Mouse (Mus musculus) lung, postnatal 4 days (tissue): ENCODE measurements around the gene Krtap4-6.
"Not testable (repeated sequence)": the region's sequence is repeated elsewhere in the genome, so short reads cannot be mapped to it uniquely, and the experiment has no call there.

Source experiments
- DNase-seq, 2 experiments: peaks; one replicate each; pipeline ENCODE4 v3.0.0; 2021

The Krtap4-6 gene

GRCm38 (mm10) chr11:99665860-99666259 is at the start of gene Krtap4-6:
Gene Krtap4-6, minus strand, starts transcription at chr11:99665960.
- DNase-seq: no peak

- DNase-seq: no peak
These were observed 24.7 kb upstream of the Krtap4-6 start, which contains the start of gene Gm14190 for GRCm38 (mm10) chr11:99690463-99690862. Gene Gm14190, minus strand, starts transcription at chr11:99690740.

- not testable (repeated sequence) for DNase-seq
These were observed 19.5 kb upstream of the Krtap4-6 start for GRCm38 (mm10) chr11:99685235-99685634.

GRCm38 (mm10) chr11:99683481-99683880 is 17.7 kb upstream of the Krtap4-6 start:
- no peak for DNase-seq

GRCm38 (mm10) chr11:99662802-99663201 is 3.0 kb downstream of the Krtap4-6 start:
- DNase-seq: no peak

GRCm38 (mm10) chr11:99659256-99659655 is 6.5 kb downstream of the Krtap4-6 start:
- DNase-seq: no peak

- not testable (repeated sequence) for DNase-seq
These were observed 7.2 kb downstream of the Krtap4-6 start, which contains the start of gene Gm11563 for GRCm38 (mm10) chr11:99658467-99659010. Gene Gm11563, minus strand, starts transcription at chr11:99658960.

GRCm38 (mm10) chr11:99657051-99657450 is 8.7 kb downstream of the Krtap4-6 start:
- no peak for DNase-seq

- no peak for DNase-seq
These were observed 15.6 kb downstream of the Krtap4-6 start, which contains the start of gene Gm11555 for GRCm38 (mm10) chr11:99650136-99650535. Gene Gm11555, minus strand, starts transcription at chr11:99650236.

GRCm38 (mm10) chr11:99646444-99646843 is 19.3 kb downstream of the Krtap4-6 start:
- DNase-seq: no peak

GRCm38 (mm10) chr11:99644351-99644750 is 21.4 kb downstream of the Krtap4-6 start:
- DNase-seq: no peak

- not testable (repeated sequence) for DNase-seq
These were observed 22.1 kb downstream of the Krtap4-6 start, which contains the start of gene Krtap4-7 for GRCm38 (mm10) chr11:99643635-99644139. Gene Krtap4-7, minus strand, starts transcription at chr11:99644089.

GRCm38 (mm10) chr11:99640926-99641325 is 24.8 kb downstream of the Krtap4-6 start:
- DNase-seq: no peak

- no peak for DNase-seq
These were observed 28.7 kb downstream of the Krtap4-6 start for GRCm38 (mm10) chr11:99637086-99637485.

- DNase-seq: no peak
These were observed 31.1 kb downstream of the Krtap4-6 start, which contains the start of gene Krtap4-2 for GRCm38 (mm10) chr11:99634653-99635134. Gene Krtap4-2, minus strand, starts transcription at chr11:99635084.

GRCm38 (mm10) chr11:99633293-99633692 is 32.5 kb downstream of the Krtap4-6 start:
- no peak for DNase-seq

GRCm38 (mm10) chr11:99630890-99631289 is 34.9 kb downstream of the Krtap4-6 start:
- DNase-seq: no peak

GRCm38 (mm10) chr11:99628138-99628537 is 37.6 kb downstream of the Krtap4-6 start, which contains the start of gene Krtap4-1:
Gene Krtap4-1, minus strand, starts transcription at chr11:99628238.
- no peak for DNase-seq

- DNase-seq: no peak
These were observed 45.4 kb downstream of the Krtap4-6 start, which contains the start of gene Gm11562 for GRCm38 (mm10) chr11:99620335-99620734. Gene Gm11562, minus strand, starts transcription at chr11:99620435.
